22 mouse cellular contexts compared by ENCODE assay signal in the genomic region with DNA sequence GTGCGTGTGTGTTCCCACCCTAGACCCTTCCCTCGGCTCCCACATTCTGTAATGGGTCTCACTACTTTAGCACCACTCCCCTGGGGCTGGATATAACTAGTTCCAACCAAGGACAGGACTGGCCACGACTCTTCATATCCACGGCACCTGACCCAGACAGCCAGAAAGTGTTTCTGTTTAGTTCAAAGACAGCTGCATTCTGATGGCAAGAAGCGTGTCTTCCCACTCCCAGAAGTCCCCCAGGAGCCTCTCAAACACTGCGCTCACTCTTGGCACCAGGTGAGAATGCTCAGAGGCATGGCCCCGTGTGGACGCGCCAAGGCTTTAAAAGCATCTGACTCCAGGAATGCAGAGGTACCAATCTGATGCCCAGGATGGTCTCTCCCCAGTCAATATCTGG. TPM values are rescaled to one million over a fixed set of nuclear protein-coding genes. Genes with fewer than 3 reads are reported as not detected.
DNase-seq lines count a peak whose midpoint lies in the region; ATAC-seq and TF ChIP-seq lines count a peak whose summit lies in the region.
"Had no signal": no experiment of that assay in that cellular context is flagged by ENCODE, and none has a peak within 500 bp of the region (broad histone marks: within the 10 kb centered on the region; RNA-seq: fewer than 3 reads in every experiment).

No protein-coding gene starts in this region.

- no peaks in the 10 kb centered on the region for H3K9me3 ChIP-seq in liver, embryonic 11.5 days (ENCODE audit: control insufficient read depth, low read length)
- no peaks in the 10 kb centered on the region for H3K9me3 ChIP-seq in liver, embryonic 13.5 days (replicated peaks)
- H3K9me3 ChIP-seq in midbrain, embryonic 10.5 days (replicated peaks): no peaks in the 10 kb centered on the region
- H3K9me3 ChIP-seq: forebrain, embryonic 13.5 days; hindbrain, embryonic 13.5 days; midbrain, embryonic 12.5 days; neural tube, embryonic 12.5 days had no signal

- H3K9ac ChIP-seq in liver, embryonic 11.5 days (ENCODE audit: low read depth, low read length): no peak overlapping the region
- no peak overlapping the region for H3K9ac ChIP-seq in liver, embryonic 13.5 days
- H3K9ac ChIP-seq: forebrain, embryonic 13.5 days; hindbrain, embryonic 13.5 days; lung, embryonic 14.5 days; midbrain, embryonic 12.5 days; neural tube, embryonic 12.5 days had no signal

- TF ChIP-seq CTCF in bone marrow macrophage, adult 2 months (IDR thresholded peaks at IDR 0.05; ENCODE audit: low read depth, low read length): no peak
- no peak for TF ChIP-seq CTCF in small intestine, adult 2 months (IDR thresholded peaks at IDR 0.05; ENCODE audit: extremely low read depth, insufficient read length, insufficient replicate concordance, low read depth, low read length)

- H3K36me3 ChIP-seq in liver, embryonic 11.5 days (ENCODE audit: control insufficient read depth, insufficient read depth, low read length): no peaks in the 10 kb centered on the region
- no peaks in the 10 kb centered on the region for H3K36me3 ChIP-seq in liver, embryonic 13.5 days
- no peaks in the 10 kb centered on the region for H3K36me3 ChIP-seq in small intestine, adult 2 months (ENCODE audit: control insufficient read depth, insufficient read depth, low read length)
- no peaks in the 10 kb centered on the region for H3K36me3 ChIP-seq in midbrain, embryonic 10.5 days
- H3K36me3 ChIP-seq: hindbrain, embryonic 13.5 days; midbrain, embryonic 12.5 days; neural tube, embryonic 12.5 days had no signal

- no peak overlapping the region for H3K4me3 ChIP-seq in liver, embryonic 11.5 days (ENCODE audit: low read depth, low read length)
- H3K4me3 ChIP-seq in bone marrow macrophage, adult 2 months (ENCODE audit: insufficient read depth, low read length): no peak overlapping the region
- H3K4me3 ChIP-seq in liver, embryonic 13.5 days (replicated peaks): no peak overlapping the region
- H3K4me3 ChIP-seq in small intestine, adult 2 months (ENCODE audit: low read depth, low read length): no peak overlapping the region
- H3K4me3 ChIP-seq in midbrain, embryonic 10.5 days: no peak overlapping the region
- H3K4me3 ChIP-seq: forebrain, embryonic 13.5 days; hindbrain, embryonic 13.5 days; midbrain, embryonic 12.5 days; myocyte; neural tube, embryonic 12.5 days had no signal

- no peaks in the 10 kb centered on the region for H3K27me3 ChIP-seq in liver, embryonic 11.5 days (replicated peaks; ENCODE audit: control insufficient read depth, insufficient read depth, low read length)
- H3K27me3 ChIP-seq in liver, embryonic 13.5 days: no peaks in the 10 kb centered on the region
- no peaks in the 10 kb centered on the region for H3K27me3 ChIP-seq in small intestine, adult 2 months (ENCODE audit: control insufficient read depth, insufficient read depth, low read length)
- no peaks in the 10 kb centered on the region for H3K27me3 ChIP-seq in midbrain, embryonic 10.5 days (ENCODE audit: low read depth, poor library complexity, severe bottlenecking)
- H3K27me3 ChIP-seq: forebrain, embryonic 13.5 days; hindbrain, embryonic 13.5 days; midbrain, embryonic 12.5 days; neural tube, embryonic 12.5 days had no signal

- no peak for DNase-seq in liver, embryonic 11.5 days (ENCODE audit: low spot score)
- no peak for DNase-seq in liver
- no peak for DNase-seq in liver, embryonic 13.5 days
- no peak for DNase-seq in kidney, postnatal 25 days
- DNase-seq in midbrain, embryonic 10.5 days (ENCODE audit: low spot score): no peak
- DNase-seq: cerebellum, adult 9-10 months; cerebellum, postnatal 36 days; heart, postnatal 36 days; kidney, adult 2 months; kidney, postnatal 4 days; layer of hippocampus, postnatal 36 days; right cerebral cortex, postnatal 4 days; thymus, postnatal 4 days had no signal

- ATAC-seq in liver, embryonic 11.5 days (replicated peaks; ENCODE audit: low FRiP score): no peak
- ATAC-seq in liver, embryonic 13.5 days (ENCODE audit: low read depth): peak; percentile 23; the same call in 1 of the 2 replicates
- ATAC-seq: forebrain, embryonic 13.5 days had no signal

- no peak for TF ChIP-seq POLR2A in bone marrow macrophage, adult 2 months (IDR thresholded peaks at IDR 0.05; ENCODE audit: borderline replicate concordance, low read depth, low read length)
- no peak for TF ChIP-seq POLR2A in small intestine, adult 2 months (IDR thresholded peaks at IDR 0.05; ENCODE audit: low read depth, low read length)

- H3K27ac ChIP-seq in liver, embryonic 11.5 days (ENCODE audit: low read depth, low read length): peak overlapping the region; percentile 49; the same call in 1 of the 2 replicates
- H3K27ac ChIP-seq in bone marrow macrophage, adult 2 months (ENCODE audit: insufficient read depth, low read depth, low read length): peak overlapping the region; percentile 57
- peak overlapping the region; percentile 9; the same call in 1 of the 2 replicates for H3K27ac ChIP-seq in liver, embryonic 13.5 days
- H3K27ac ChIP-seq in small intestine, adult 2 months (ENCODE audit: insufficient read depth, low read depth, low read length): peak overlapping the region; percentile 18; the same call in 1 of the 2 replicates
- no peak overlapping the region for H3K27ac ChIP-seq in midbrain, embryonic 10.5 days (replicated peaks)
- H3K27ac ChIP-seq: forebrain, embryonic 13.5 days; hindbrain, embryonic 13.5 days; midbrain, embryonic 12.5 days; neural tube, embryonic 12.5 days had no signal

- H3K4me1 ChIP-seq in liver, embryonic 11.5 days (replicated peaks; ENCODE audit: control insufficient read depth, insufficient read depth, low read length): peaks cover 18% of the 10 kb centered on the region
- peaks cover 38% of the 10 kb centered on the region for H3K4me1 ChIP-seq in bone marrow macrophage, adult 2 months (ENCODE audit: control insufficient read depth, insufficient read depth, low read length)
- H3K4me1 ChIP-seq in liver, embryonic 13.5 days (replicated peaks): peaks cover 22% of the 10 kb centered on the region
- peaks cover 16% of the 10 kb centered on the region for H3K4me1 ChIP-seq in small intestine, adult 2 months (ENCODE audit: control insufficient read depth, insufficient read depth, insufficient read length, low read length)
- H3K4me1 ChIP-seq in midbrain, embryonic 10.5 days: 0 out of 2 replicates have a peak, but pooled peaks cover 4% of the 10 kb centered on the region
- H3K4me1 ChIP-seq: forebrain, embryonic 13.5 days; hindbrain, embryonic 13.5 days; midbrain, embryonic 12.5 days; neural tube, embryonic 12.5 days had no signal

- no peak overlapping the region for H3K4me2 ChIP-seq in liver, embryonic 11.5 days
- H3K4me2 ChIP-seq in liver, embryonic 13.5 days: no peak overlapping the region
- H3K4me2 ChIP-seq: forebrain, embryonic 13.5 days; heart, embryonic 11.5 days; hindbrain, embryonic 13.5 days; lung, embryonic 14.5 days; midbrain, embryonic 12.5 days; neural tube, embryonic 12.5 days had no signal

- WGBS in liver, embryonic 11.5 days: 83% methylated on average over 9 of the region's 9 CpGs
- 71% methylated on average over 9 of the region's 9 CpGs for WGBS in liver, embryonic 13.5 days (ENCODE audit: insufficient replicate concordance)
- WGBS in small intestine, adult 2 months: 84% methylated on average over 9 of the region's 9 CpGs
- 97% methylated on average over 9 of the region's 9 CpGs for WGBS in midbrain, embryonic 10.5 days

RNA-seq across cellular contexts. Expression of gene P2ry2, which starts 16.3 kb away (rescaled TPM):
- polyA plus RNA-seq in liver, embryonic 11.5 days (2014; fragmentation: Nextera tagmentation; extraction: Ambion mirVana): 1.6 and 2.2 TPM in 2 replicates
- 4.8 and 5.2 TPM in 2 replicates for polyA plus RNA-seq in bone marrow macrophage, adult 2 months (2012; ENCODE audit: insufficient read depth, insufficient read length, missing spikeins)
- polyA plus RNA-seq in liver, embryonic 13.5 days (2015; fragmentation: Nextera tagmentation; extraction: Ambion mirVana): 0.76 TPM in 2 replicates
- 4.0 and 67.8 TPM in 2 replicates for polyA plus RNA-seq in small intestine, adult 2 months (2012; rRNA removed)
- polyA plus RNA-seq in midbrain, embryonic 10.5 days (2016; fragmentation: Nextera tagmentation; extraction: Ambion mirVana): 0.22 TPM in 2 replicates
- polyA plus RNA-seq: forebrain, embryonic 13.5 days had no signal

RNA-seq across cellular contexts. Expression of gene P2ry6, which starts 54.5 kb away (rescaled TPM):
- 4.1 and 4.3 TPM in 2 replicates for polyA plus RNA-seq in liver, embryonic 11.5 days (2014; fragmentation: Nextera tagmentation; extraction: Ambion mirVana)
- polyA plus RNA-seq in bone marrow macrophage, adult 2 months (2012; ENCODE audit: insufficient read depth, insufficient read length, missing spikeins): 387 and 402 TPM in 2 replicates
- polyA plus RNA-seq in liver, embryonic 13.5 days (2015; fragmentation: Nextera tagmentation; extraction: Ambion mirVana): 2.7 and 3.2 TPM in 2 replicates
- 19.4 and 27.8 TPM in 2 replicates for polyA plus RNA-seq in small intestine, adult 2 months (2012; rRNA removed)
- 1.8 and 2.4 TPM in 2 replicates for polyA plus RNA-seq in midbrain, embryonic 10.5 days (2016; fragmentation: Nextera tagmentation; extraction: Ambion mirVana)

Comparison
In these comparisons a context has a peak if more than half of its experiments do, and no peak if none do; other contexts are left out.
1. RNA of gene P2ry6, which starts 54.5 kb away (polyA plus RNA-seq): 387 to 402 TPM in bone marrow macrophage, adult 2 months; 19.4 to 27.8 TPM in small intestine, adult 2 months, 4.1 to 4.3 TPM in liver, embryonic 11.5 days, 2.7 to 3.2 TPM in liver, embryonic 13.5 days and 1.8 to 2.4 TPM in midbrain, embryonic 10.5 days; every median in the first group is over 10 times any median in the second.